Mouse (Mus musculus): ENCODE measurements around the gene Cmpk1.

Cmpk1 gene

DNA sequence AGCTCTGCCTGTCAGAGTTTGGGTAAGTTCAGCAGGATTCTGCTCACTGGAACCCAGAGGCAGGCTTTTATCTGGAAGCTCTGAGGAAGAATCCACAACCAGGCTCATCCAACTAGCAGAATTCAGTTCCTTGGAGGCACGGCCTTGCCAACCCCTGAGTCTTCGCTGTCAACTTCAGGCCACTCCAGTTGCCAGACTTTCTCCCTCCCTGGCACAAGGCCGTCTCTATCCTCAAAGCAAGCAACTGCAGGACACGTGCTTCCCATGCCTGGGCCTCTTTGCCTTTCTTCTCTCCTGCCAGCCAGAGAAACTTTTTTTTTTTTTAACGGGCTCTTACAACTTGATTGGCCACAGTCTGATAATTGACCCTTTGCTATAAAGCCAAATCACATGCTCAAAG, 42.0 kb downstream of the Cmpk1 start:
- DNase-seq (ENCODE audit: low spot score): no peak

GRCm38 (mm10) chr4:114942583-114942982, 44.5 kb downstream of the Cmpk1 start:
- DNase-seq (ENCODE audit: low spot score): no peak

- no peak for DNase-seq (ENCODE audit: low spot score)
These were observed 44.9 kb downstream of the Cmpk1 start for GRCm38 (mm10) chr4:114942112-114942511.

GRCm38 (mm10) chr4:114941311-114941710, 45.7 kb downstream of the Cmpk1 start:
- no peak for DNase-seq (ENCODE audit: low spot score)

- DNase-seq (ENCODE audit: low spot score): no peak
These were observed 48.8 kb downstream of the Cmpk1 start for GRCm38 (mm10) chr4:114938248-114938647.

DNA sequence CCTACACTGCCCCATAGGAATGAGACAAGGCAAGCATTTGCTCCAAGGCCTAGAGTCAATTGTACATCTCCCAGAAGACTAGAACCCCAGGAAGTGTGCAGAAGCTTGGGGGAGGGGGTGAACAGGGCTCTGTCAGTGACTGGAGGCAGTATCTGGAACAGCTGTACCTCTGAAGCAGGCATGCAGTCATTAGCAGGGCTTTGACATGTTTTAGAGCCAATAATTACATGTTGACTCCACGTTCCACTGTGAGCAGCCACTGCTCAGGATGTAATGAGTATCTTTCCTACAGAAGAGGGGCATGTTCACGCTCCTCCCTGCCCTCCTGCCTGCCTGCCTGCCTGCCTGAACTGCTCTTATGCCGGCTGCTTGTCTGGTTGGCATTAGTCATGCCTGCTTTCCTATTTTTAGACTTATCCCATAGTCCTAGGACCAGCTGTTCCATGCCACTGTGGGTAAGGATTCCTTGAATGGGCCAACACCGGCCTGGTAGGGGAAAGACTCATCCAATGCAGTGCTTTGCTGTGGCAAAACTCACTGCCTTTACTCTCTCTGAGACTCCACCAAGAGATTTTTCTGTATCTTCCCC, 49.5 kb downstream of the Cmpk1 start:
- DNase-seq (ENCODE audit: low spot score): no peak

GRCm38 (mm10) chr4:114934188-114934587, 52.9 kb downstream of the Cmpk1 start:
- no peak for DNase-seq (ENCODE audit: low spot score)

- DNase-seq (ENCODE audit: low spot score): no peak
These were observed 54.3 kb downstream of the Cmpk1 start for GRCm38 (mm10) chr4:114932747-114933146.

- no peak for DNase-seq (ENCODE audit: low spot score)
These were observed 57.9 kb downstream of the Cmpk1 start for GRCm38 (mm10) chr4:114929155-114929554.

GRCm38 (mm10) chr4:114925917-114926312, 61.1 kb downstream of the Cmpk1 start, which contains the start of gene Foxe3:
Gene Foxe3 (minus strand): TSS chr4:114926013.
- no peak for DNase-seq (ENCODE audit: low spot score)

GRCm38 (mm10) chr4:114924971-114925916, 61.8 kb downstream of the Cmpk1 start:
- DNase-seq (ENCODE audit: low spot score): no peak

DNA sequence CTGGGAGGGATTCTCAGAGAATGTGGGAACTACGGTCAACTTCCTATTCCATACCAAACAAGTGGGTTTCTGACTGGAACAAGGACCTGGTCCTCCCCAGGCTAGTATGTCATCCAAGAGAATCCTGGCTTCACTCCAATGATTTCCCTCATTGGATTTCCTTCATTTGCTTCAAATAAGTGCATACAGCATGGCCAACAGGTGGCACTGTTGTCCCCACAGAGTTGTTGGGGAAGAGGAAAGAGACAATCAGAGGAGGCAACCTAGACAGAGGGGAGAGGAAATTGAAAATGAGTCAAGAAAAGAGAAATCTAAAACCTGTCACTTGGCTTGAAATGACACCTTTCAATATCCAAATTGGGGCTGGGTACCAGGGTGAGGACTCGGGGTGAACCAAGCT, 70.0 kb downstream of the Cmpk1 start:
- DNase-seq (ENCODE audit: low spot score): no peak

- no peak for DNase-seq (ENCODE audit: low spot score)
These were observed 71.0 kb downstream of the Cmpk1 start for GRCm38 (mm10) chr4:114916056-114916455.

GRCm38 (mm10) chr4:114913594-114913962, 73.5 kb downstream of the Cmpk1 start:
- no peak for DNase-seq (ENCODE audit: low spot score)

DNA sequence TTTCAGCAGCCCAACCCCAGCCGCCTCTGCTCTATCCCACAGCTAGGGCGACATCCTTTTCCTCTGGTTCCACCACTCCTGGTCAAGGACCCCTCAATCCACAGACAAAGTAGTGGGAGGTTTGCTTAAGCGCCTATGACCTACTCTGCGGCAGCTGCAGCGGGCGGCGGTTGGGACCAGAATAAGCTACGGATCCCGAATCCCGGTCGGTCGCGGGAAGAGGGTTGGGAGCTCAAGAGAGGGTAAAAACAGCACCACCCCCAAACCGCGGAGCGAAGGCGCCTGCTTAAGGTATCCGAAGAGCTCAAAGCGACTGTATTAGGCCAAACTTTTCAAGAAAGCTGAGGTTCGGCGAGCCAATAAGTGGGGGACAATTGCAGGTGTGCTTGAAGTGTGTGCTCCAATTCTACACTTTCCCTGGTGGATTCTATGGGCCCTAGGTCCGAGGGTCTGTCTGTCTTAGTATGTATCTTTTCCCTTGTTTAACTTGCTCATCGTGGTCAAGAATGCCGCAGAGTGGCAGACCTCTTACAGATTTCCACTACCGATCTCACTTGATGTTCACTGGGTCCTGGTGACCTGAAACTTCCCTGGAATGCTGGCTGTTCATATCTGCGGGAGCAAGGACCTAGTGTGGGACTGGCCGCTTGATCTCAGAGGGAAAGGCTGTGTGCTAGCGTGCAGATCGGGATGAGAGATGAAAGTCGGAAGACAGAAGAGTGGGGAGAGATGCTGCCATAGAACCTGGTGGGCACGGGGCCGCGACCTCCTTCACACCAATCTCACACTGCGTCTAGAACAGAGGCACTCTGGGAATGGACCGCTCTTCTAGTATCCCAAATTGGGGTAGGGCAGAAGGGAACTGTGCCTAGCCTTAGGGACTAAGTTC, 74.1 kb downstream of the Cmpk1 start:
- no peak for DNase-seq (ENCODE audit: low spot score)

- DNase-seq (ENCODE audit: low spot score): no peak
These were observed 77.2 kb downstream of the Cmpk1 start for GRCm38 (mm10) chr4:114909602-114910484.

Measured in ovary, postnatal 10 days (tissue).